Mouse (Mus musculus) hindbrain, embryonic 12.5 days (tissue): ENCODE measurements around the gene Mvb12a. TPM values are rescaled to one million over a fixed set of nuclear protein-coding genes. Genes with fewer than 3 reads are reported as not detected.
"Not testable (repeated sequence)": the region's sequence is repeated elsewhere in the genome, so short reads cannot be mapped to it uniquely, and the experiment has no call there.

Experiments used
- ATAC-seq: fragments of 200-750 bp; cut with Nextera tagmentation; 2 replicates; pipeline ENCODE4 v1.8.0; 2017; ENCODE audit warnings: moderate TSS enrichment; ENCODE audit not compliant: low FRiP score
- H3K27ac ChIP-seq: fragments of 300-500 bp; sonication (generic); 2 replicates; pipeline ENCODE4 v1.5.1; 2016; ENCODE audit warnings: mild to moderate bottlenecking
- H3K27me3 ChIP-seq: fragments of 300-500 bp; sonication (generic); 2 replicates; pipeline ENCODE4 v1.6.1; 2016; ENCODE audit warnings: mild to moderate bottlenecking
- H3K36me3 ChIP-seq: fragments of 300-500 bp; sonication (generic); 2 replicates; pipeline ENCODE4 v1.6.1; 2016; ENCODE audit warnings: mild to moderate bottlenecking
- H3K4me1 ChIP-seq: fragments of 300-500 bp; sonication (generic); 2 replicates; pipeline ENCODE4 v1.6.1; 2016
- H3K4me2 ChIP-seq: fragments of 300-500 bp; sonication (generic); replicated peaks from 2 replicates; pipeline ENCODE4 v1.6.1; 2016; ENCODE audit warnings: mild to moderate bottlenecking
- H3K4me3 ChIP-seq: fragments of 300-500 bp; sonication (generic); 2 replicates; pipeline ENCODE4 v1.5.1; 2016; ENCODE audit warnings: mild to moderate bottlenecking
- H3K9ac ChIP-seq: fragments of 300-500 bp; sonication (generic); 2 replicates; pipeline ENCODE4 v1.6.1; 2016; ENCODE audit warnings: mild to moderate bottlenecking, moderate library complexity
- H3K9me3 ChIP-seq: fragments of 300-500 bp; sonication (generic); replicated peaks from 2 replicates; pipeline ENCODE4 v1.6.1; 2016; ENCODE audit warnings: mild to moderate bottlenecking
- WGBS: fragments of 180-500 bp; shearing (Covaris S2); methylation state at CpG from one replicate; pipeline ENCODE4 v1.1.7; 2016; 5-methylcytosine and 5-hydroxymethylcytosine counted together
- polyA plus RNA-seq: library from polyadenylated mRNA; unstranded; fragments of >200 nt; fragmentation: Nextera tagmentation; extraction: Ambion mirVana; gene quantifications from 2 replicates; pipeline ENCODE4 v1.2.1, GENCODE M21; 2016

The Mvb12a gene
- polyA plus RNA-seq, 1 experiment from 2014 or later, result 58.4 TPM

- 74% methylated on average over 6 of the region's 12 CpGs for WGBS
- H3K9ac ChIP-seq, H3K4me1 ChIP-seq, H3K4me3 ChIP-seq, H3K27ac ChIP-seq, H3K9me3 ChIP-seq, H3K4me2 ChIP-seq, H3K36me3 ChIP-seq, ATAC-seq: not testable (repeated sequence)
- peaks cover 34% of the 10 kb centered on the region for H3K27me3 ChIP-seq
These were observed 11.8 kb upstream of the Mvb12a start for GRCm38 (mm10) chr8:71530735-71531467.

- no peak for ATAC-seq
- peaks cover 35% of the 10 kb centered on the region for H3K27me3 ChIP-seq
These were observed 8.4 kb upstream of the Mvb12a start for GRCm38 (mm10) chr8:71534263-71534810.

DNA sequence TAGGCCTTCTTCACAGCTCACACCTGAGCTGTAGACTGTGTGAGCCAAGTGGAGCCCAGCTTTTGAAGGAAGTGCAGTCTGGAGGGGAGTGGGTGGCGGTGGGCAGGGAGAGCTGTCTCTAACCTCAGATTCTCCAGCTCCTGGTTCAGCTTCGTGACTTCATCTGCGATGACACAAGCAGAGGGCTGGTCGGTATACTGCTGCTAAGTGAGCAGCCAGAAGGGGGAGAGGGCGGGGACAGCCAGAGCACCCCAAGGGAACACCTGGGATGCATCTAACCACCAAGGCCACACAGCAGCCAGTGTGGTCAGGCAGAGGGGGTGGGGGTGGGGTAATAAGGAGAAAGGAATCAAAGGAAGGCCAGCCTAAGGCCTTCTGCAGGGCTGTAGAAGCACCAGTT lies 7.1 kb upstream of the Mvb12a start:
- Histone ChIP-seq H3K27me3 (peaks cover 40% of the 10 kb centered on the region), H3K9ac (no peak overlapping the region), H3K4me1 (peaks cover 7% of the 10 kb centered on the region; the same call in 1 of the 2 replicates), H3K4me3 (no peak overlapping the region), H3K4me2 (no peak overlapping the region), H3K27ac (no peak overlapping the region), H3K36me3 (no peaks in the 10 kb centered on the region), H3K9me3 (no peaks in the 10 kb centered on the region)
- no peak for ATAC-seq
- WGBS, result 58% methylated on average over 5 of the region's 5 CpGs

More at GRCm38 (mm10) chr8:71534263-71534810, 8.4 kb upstream of the Mvb12a start:
- Histone ChIP-seq H3K36me3 (no peaks in the 10 kb centered on the region), H3K4me2 (no peak overlapping the region), H3K9ac (no peak overlapping the region), H3K4me3 (no peak overlapping the region), H3K27ac (no peak overlapping the region), H3K4me1 (peaks cover 7% of the 10 kb centered on the region; the same call in 1 of the 2 replicates), H3K9me3 (no peaks in the 10 kb centered on the region)
- 35% methylated on average over 3 of the region's 3 CpGs for WGBS

- no peaks in the 10 kb centered on the region for H3K9me3 ChIP-seq
- no peak for ATAC-seq
These were observed 5.5 kb upstream of the Mvb12a start, which contains the start of gene Bst2 for GRCm38 (mm10) chr8:71537028-71537867. Gene Bst2, minus strand, starts transcription at chr8:71537456.

GRCm38 (mm10) chr8:71543755-71544154 lies 1.0 kb downstream of the Mvb12a start:
- no peak for ATAC-seq
- 88% methylated on average over 9 of the region's 9 CpGs for WGBS
- peaks cover 8% of the 10 kb centered on the region for H3K4me1 ChIP-seq
- H3K4me2 ChIP-seq, result peak overlapping the region; percentile 90
- H3K4me3 ChIP-seq, result peak overlapping the region; percentile 85
- peaks cover 35% of the 10 kb centered on the region for H3K36me3 ChIP-seq
- H3K27ac ChIP-seq, result no peak overlapping the region
- H3K9me3 ChIP-seq, result no peaks in the 10 kb centered on the region
- H3K27me3 ChIP-seq, result peaks cover 7% of the 10 kb centered on the region
- peak overlapping the region; percentile 87; the same call in 1 of the 2 replicates for H3K9ac ChIP-seq

More at GRCm38 (mm10) chr8:71537028-71537867, 5.5 kb upstream of the Mvb12a start, which contains the start of gene Bst2:
- Histone ChIP-seq H3K4me2 (peak within 1 kb of the TSS; percentile 51), H3K27ac (no peak within 1 kb of the TSS), H3K27me3 (peaks cover 40% of the 10 kb centered on the region), H3K36me3 (no peaks in the 10 kb centered on the region), H3K4me1 (peaks cover 7% of the 10 kb centered on the region; the same call in 1 of the 2 replicates), H3K9ac (no peak within 1 kb of the TSS), H3K4me3 (peak within 1 kb of the TSS; percentile 26)
- 3% methylated on average over 37 of the region's 37 CpGs for WGBS

GRCm38 (mm10) chr8:71545053-71545452 lies 2.3 kb downstream of the Mvb12a start:
- Histone ChIP-seq H3K4me1 (peaks cover 8% of the 10 kb centered on the region), H3K9me3 (no peaks in the 10 kb centered on the region), H3K4me2 (no peak overlapping the region), H3K4me3 (no peak overlapping the region), H3K27ac (no peak overlapping the region), H3K9ac (no peak overlapping the region), H3K36me3 (peaks cover 35% of the 10 kb centered on the region), H3K27me3 (peaks cover under 1% of the 10 kb centered on the region; the same call in 1 of the 2 replicates)
- WGBS, result 92% methylated on average over 11 of the region's 11 CpGs
- no peak for ATAC-seq

DNA sequence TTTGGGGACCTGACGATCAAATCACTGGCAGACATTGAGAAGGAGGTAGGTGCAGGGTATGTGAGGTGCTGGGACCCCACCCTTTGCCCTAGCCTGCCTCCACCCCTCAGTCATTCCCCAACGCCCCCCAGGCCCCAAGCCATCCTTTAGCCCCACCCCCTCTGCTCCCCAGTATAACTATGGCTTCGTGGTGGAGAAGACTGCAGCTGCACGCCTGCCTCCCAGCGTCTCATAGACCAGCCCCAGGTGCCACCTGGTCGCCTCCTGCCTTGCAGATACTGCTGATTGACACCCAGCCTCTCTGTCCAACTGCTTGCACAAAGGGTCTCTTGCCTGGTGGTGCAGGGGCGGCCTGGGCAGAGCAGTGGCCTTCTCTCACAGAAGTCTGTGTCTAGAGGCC lies 4.9 kb downstream of the Mvb12a start:
- Histone ChIP-seq H3K9me3 (no peaks in the 10 kb centered on the region), H3K36me3 (peaks cover 35% of the 10 kb centered on the region), H3K4me2 (no peak overlapping the region), H3K27ac (no peak overlapping the region), H3K27me3 (no peaks in the 10 kb centered on the region), H3K9ac (no peak overlapping the region), H3K4me1 (peaks cover 8% of the 10 kb centered on the region), H3K4me3 (no peak overlapping the region)
- WGBS, result 87% methylated on average over 7 of the region's 7 CpGs
- ATAC-seq, result no peak

GRCm38 (mm10) chr8:71550754-71551153 lies 8.0 kb downstream of the Mvb12a start:
- no peak overlapping the region for H3K4me2 ChIP-seq
- no peak for ATAC-seq
- 74% methylated on average over 7 of the region's 7 CpGs for WGBS

GRCm38 (mm10) chr8:71552770-71553169 lies 10.0 kb downstream of the Mvb12a start:
- no peaks in the 10 kb centered on the region for H3K4me1 ChIP-seq
- no peak for ATAC-seq
- WGBS, result 63% methylated on average over 6 of the region's 6 CpGs
- H3K36me3 ChIP-seq, result peaks cover 9% of the 10 kb centered on the region
- no peak overlapping the region for H3K4me2 ChIP-seq
- H3K9me3 ChIP-seq, result no peaks in the 10 kb centered on the region
- no peak overlapping the region for H3K4me3 ChIP-seq
- H3K27me3 ChIP-seq, result peaks cover 33% of the 10 kb centered on the region
- no peak overlapping the region for H3K27ac ChIP-seq
- no peak overlapping the region for H3K9ac ChIP-seq

More at GRCm38 (mm10) chr8:71550754-71551153, 8.0 kb downstream of the Mvb12a start:
- Histone ChIP-seq H3K36me3 (peaks cover 28% of the 10 kb centered on the region), H3K9me3 (no peaks in the 10 kb centered on the region), H3K27ac (no peak overlapping the region), H3K9ac (no peak overlapping the region), H3K27me3 (peaks cover 12% of the 10 kb centered on the region), H3K4me3 (no peak overlapping the region), H3K4me1 (no peaks in the 10 kb centered on the region)

GRCm38 (mm10) chr8:71554001-71554400 lies 11.3 kb downstream of the Mvb12a start:
- Histone ChIP-seq H3K36me3 (no peaks in the 10 kb centered on the region), H3K4me3 (no peak overlapping the region), H3K9me3 (no peaks in the 10 kb centered on the region), H3K4me2 (no peak overlapping the region), H3K27me3 (peaks cover 45% of the 10 kb centered on the region), H3K4me1 (0 out of 2 replicates have a peak, but pooled peaks cover 3% of the 10 kb centered on the region), H3K27ac (no peak overlapping the region), H3K9ac (no peak overlapping the region)
- WGBS, result 66% methylated on average over 6 of the region's 6 CpGs
- no peak for ATAC-seq

GRCm38 (mm10) chr8:71554644-71555043 lies 11.9 kb downstream of the Mvb12a start:
- H3K4me1 ChIP-seq, result 0 out of 2 replicates have a peak, but pooled peaks cover 5% of the 10 kb centered on the region

More at GRCm38 (mm10) chr8:71554644-71555043, 11.9 kb downstream of the Mvb12a start:
- Histone ChIP-seq H3K36me3 (no peaks in the 10 kb centered on the region), H3K9me3 (no peaks in the 10 kb centered on the region), H3K4me3 (no peak overlapping the region), H3K27me3 (peaks cover 51% of the 10 kb centered on the region), H3K9ac (no peak overlapping the region), H3K27ac (no peak overlapping the region), H3K4me2 (no peak overlapping the region)
- 100% methylated on average over 2 of the region's 2 CpGs for WGBS
- no peak for ATAC-seq
